Mouse (Mus musculus) layer of hippocampus, adult 8-10 months (tissue): ENCODE measurements around the gene Gabrg3. TPM values are rescaled to one million over a fixed set of nuclear protein-coding genes. Genes with fewer than 3 reads are reported as not detected.
A peak's percentile ranks its signal among the peaks of the same experiment; 100 is the strongest.

Experiments
- DNase-seq, 2 experiments: peaks; one replicate each; pipeline ENCODE4 v3.0.0; 2022; ENCODE audit warnings: low spot score in 2 of 2
- total RNA-seq, 4 experiments: library from RNA; stranded (reverse); gene quantifications; 2 replicates each; pipeline ENCODE4 v1.2.4; 2022

Gene Gabrg3
- total RNA-seq: 10 to 100 TPM; 12.9 to 15.4 (median 14.5) TPM

DNA sequence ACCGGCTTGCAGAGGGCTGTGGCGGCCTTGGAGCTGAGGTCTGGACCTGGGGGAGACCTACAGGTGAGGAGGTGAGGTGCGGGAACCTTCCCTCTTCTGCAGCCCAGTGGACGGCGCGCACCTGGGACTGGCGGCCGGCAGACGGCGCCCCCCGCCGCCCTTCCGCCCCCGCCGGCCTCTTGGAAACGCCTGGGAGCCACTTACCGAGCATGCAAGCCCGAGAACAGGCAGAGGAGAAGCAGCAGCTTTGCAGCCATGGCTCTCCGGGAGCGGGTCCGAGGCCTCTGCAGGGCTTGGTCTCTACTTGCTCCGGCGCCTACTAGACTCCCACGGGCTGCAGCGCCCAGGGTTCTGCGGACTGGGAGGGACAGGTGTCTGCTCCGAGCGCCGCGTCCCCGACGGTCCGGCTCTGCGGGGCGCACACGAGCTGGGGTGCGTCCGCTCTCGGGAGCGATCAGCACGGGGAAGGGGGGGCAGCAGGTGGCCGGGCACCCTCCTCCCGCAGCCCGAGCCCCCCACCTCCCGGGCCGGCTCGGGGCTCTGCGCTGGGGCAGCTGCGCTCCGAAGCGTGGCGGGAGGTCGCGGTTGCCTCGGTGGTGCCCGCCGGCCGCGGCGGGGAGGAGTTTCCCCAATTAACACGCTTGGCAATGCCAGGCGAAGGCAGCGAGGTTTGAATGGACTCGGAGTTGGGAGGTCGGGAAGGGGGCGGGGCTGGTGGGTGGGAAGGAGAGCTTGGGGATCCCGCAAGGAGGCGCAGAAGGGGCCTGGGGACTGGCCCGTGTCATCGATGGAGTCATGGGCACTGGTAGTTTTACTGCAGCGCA is at the start of gene Gabrg3:
TSS of gene Gabrg3 (minus strand) at position 672 of the 824 bp plus-strand sequence.
- DNase-seq: peak; percentile 19 to 32

DNA sequence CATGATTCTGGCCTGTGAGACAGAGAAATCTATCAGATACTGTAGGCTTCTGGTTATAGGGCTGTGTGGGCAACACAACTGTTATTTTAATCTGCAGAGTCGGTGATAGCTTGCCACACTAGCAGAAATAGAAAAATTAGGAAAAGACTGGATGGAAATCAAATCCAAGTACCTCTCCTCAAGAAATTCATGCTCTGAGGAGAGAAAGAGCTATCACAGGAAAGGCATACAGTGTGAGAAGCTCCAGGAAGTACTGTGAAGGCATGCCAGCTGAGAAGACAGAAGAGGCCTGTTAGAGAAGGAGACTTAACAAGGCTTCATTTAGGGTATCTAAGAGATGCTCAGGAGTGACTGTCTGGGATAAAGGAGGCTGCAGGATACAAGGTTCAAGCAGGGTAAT is 35.7 kb upstream of the Gabrg3 start:
- no peak for DNase-seq

DNA sequence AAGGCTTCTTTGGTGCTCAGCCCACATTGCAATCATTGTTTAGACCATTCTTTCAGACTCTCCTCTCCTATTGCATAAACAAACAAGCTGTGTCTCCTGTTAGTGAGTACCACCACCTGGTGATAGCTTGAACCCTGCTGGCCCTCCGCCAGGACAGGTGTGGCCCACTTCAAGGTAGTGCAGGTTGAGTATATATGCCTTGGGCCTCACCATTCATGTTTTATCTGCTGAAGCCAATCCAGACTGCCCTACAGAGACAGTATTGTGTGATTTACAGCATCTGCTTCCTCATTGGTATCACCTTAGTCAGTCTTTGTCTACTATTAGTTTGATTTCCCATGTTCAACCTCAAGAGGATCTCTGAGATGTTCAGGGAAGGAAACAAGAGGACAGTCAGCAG is 34.1 kb upstream of the Gabrg3 start:
- no peak for DNase-seq

DNA sequence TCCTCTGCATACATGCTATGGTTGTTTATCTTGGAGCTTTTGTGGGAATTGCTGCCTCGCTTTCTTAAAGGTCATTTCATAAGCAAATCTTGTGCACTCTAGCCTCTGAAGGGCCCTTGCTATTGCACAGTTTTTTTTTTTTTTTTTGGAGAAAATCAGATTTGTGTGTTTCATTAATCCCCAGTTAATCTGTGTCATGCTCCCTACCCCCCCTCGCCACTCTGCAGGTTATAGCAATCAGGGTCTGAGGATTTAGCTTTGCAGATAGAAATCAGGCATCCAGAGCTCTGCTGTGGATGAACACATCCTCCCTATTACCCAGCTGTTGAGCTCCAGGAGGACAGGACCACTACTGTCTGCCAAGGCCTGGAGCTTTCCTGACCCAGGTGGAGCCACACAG is 32.4 kb upstream of the Gabrg3 start, which contains the start of gene Gabrb3:
TSS of gene Gabrb3 (plus strand) at position 301 of the 400 bp plus-strand sequence.
- DNase-seq: no peak

GRCm38 (mm10) chr7:57412896-57413295 is 25.9 kb upstream of the Gabrg3 start:
- no peak for DNase-seq

DNA sequence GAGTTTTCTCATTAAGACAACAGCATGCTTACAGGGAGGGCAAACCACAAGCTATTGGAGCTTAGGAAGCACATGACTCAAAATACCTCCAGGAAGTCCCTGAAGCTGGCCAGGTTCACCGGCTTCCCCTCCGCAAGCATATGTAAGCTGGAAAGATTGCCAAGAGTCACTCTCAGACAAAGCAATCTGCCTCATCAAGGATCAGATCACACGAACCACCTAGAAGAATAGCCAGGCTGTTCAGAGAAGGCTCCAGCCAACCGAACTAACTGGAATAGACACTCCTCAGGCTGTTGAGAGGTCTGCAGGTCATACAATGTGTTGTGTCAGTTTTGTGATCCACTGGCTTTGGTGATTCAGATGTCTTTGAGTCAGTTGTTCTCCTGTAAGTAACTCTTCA is 24.2 kb upstream of the Gabrg3 start:
- no peak for DNase-seq

- DNase-seq: no peak
These were observed 6.6 kb upstream of the Gabrg3 start for GRCm38 (mm10) chr7:57393551-57393950.

GRCm38 (mm10) chr7:57390046-57390445 is 3.1 kb upstream of the Gabrg3 start:
- no peak for DNase-seq

DNA sequence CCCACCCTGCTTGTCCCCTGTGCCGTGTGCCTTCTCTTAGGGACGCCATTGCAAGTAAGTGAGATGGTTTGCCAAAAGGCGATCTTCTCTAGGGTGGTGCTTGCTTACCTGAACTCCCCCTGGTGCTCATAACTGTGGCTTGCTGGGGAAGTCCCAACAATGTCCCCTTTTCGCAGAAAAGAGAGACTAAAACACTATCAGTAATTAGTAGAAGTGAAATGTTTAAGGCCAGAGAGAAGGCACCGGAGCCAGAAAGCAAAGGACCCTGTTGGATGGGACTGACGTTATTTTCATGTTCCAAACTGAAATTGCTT is 310 bp upstream of the Gabrg3 start:
- DNase-seq: no peak

GRCm38 (mm10) chr7:57384112-57384511 is 2.9 kb downstream of the Gabrg3 start:
- peak; percentile 17 to 31 for DNase-seq

GRCm38 (mm10) chr7:57366013-57366390 is 21.0 kb downstream of the Gabrg3 start:
- DNase-seq: no peak

DNA sequence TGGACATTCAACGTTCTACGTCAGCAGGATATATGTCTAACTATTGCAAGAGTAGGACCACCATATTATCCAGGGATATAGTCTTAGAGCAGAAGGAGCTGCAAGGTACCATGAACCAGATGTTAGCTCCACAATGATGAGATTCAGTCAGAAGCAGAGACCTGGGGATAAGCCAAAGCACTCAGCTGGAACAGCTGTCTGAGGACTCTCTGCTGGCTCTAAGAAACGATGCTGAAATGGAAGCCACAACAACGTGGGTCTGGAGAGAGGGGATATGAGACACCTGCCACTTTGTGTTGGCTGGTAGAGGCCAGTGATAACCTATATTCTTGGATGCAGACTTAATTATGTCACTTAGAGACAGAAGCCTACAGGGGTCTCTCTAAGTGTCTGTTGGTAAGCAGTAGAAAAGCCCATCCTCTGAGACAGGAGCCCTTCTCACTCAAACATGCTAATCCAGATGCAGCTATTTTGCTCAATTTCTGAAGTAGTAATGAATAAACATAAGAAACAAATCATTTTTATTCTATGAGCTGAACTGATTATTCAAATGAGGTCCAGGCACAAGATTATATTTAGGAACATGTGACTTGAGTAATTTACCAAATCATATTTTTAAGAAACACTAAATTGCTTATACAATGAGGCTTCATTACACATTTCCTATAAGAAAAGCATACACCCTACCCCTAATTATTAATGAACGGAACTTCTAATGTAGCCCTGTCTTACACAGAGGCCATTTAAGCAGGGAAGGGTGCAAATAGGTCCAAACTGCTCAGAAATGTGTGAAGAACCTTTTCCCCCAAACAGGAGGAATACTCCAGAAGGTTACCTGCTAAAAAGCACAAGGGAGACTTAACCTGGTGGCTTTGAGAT is 21.6 kb downstream of the Gabrg3 start:
- no peak for DNase-seq

DNA sequence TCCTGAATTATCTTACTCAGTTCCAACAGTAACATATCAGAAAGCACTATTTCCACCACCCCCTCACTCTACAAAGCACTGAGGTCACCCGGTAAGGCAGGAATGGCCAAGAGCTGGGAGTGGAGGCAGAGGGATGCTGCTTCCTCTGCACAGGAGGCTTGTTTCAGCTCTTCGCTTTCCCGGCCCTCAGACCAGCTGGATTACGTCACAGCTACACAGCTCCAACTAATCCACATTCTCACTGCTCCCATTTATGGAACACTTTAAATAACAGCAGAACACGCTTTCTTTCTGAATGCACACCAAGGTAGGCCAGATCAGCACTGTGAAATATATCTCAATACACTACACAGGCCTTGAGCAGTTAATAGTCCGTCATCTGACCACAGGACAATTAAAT is 23.2 kb downstream of the Gabrg3 start:
- DNase-seq: no peak

GRCm38 (mm10) chr7:57357871-57358540 is 29.0 kb downstream of the Gabrg3 start:
- no peak for DNase-seq

DNA sequence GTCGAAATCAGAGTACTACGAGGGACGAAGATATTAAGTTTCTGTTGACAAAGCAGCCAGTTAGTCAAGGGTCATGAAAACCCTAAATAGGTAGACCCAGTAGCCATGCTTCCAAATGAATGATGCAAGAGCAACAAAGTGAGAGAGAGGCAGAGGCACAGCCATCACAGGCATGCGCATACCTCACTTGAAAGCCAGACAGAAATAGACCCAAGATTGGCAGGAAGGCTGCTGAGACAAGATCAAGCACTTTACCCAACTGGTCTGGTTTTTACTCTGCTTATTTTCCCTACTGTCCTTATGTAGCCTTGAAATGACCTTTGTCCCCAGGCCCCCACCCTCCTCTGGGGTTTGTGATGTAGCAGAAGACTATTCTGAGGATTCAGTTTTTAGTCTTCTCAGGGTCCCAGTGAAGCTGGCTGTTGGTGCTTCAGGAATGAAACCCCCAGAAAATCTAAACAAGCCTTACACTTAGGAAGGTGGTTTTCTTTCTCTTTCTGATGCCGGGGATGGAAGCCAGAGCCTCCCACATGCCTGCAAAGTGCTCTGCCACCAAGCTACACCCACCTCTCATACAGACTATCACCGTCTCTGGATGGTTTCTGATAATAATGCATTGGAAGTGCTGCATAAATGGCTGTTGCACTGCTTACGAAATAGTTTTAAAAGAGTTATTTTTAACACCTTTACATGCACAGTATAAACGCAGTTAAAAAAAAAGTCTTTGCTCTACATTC is 30.3 kb downstream of the Gabrg3 start:
- peak in 1 of 2 experiments; percentile 11 for DNase-seq

- DNase-seq: no peak
These were observed 38.2 kb downstream of the Gabrg3 start for GRCm38 (mm10) chr7:57348774-57349173.

- DNase-seq: no peak
These were observed 45.1 kb downstream of the Gabrg3 start for GRCm38 (mm10) chr7:57341910-57342309.

DNA sequence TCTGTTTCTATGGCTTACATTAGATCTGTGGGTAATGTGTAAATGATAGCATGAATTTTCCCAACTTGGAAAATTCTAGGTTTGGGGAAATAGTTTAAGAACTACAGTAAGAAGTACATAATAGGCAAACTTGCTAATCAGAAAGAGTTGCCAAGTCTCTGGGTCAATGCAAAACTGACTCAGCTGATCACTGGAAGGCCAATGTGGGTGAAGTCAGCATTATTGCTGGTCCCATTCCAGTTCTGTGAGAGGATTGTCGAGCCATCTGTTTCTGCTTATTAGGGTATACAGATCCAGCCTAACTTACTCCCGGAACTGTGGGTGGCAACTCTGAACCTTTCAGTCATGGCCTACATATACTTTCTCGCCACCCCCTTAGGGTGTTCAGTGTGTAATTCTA is 55.8 kb downstream of the Gabrg3 start:
- DNase-seq: peak in 1 of 2 experiments; percentile 7

GRCm38 (mm10) chr7:57330240-57330639 is 56.7 kb downstream of the Gabrg3 start:
- DNase-seq: no peak

DNA sequence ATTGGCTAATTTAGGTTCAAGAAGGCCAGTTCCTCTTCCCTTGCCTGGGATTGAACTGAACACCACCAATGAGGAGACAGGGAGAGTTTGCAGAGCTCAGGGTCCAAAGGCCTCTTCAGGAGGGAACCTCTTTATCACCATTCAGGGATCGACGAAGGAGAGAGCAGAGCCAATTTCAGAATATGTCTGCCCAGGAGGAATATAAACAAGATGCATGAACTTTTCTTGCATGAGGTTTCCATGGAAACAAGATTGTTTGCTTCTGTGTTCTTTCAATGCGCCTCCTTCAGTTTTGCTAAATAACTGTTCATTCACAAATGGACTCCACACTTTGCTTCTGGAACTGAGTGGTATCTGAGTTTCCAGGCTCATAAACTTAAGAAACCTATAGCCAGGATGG is 62.5 kb downstream of the Gabrg3 start:
- no peak for DNase-seq

GRCm38 (mm10) chr7:57322086-57322485 is 64.9 kb downstream of the Gabrg3 start:
- DNase-seq: no peak
